Mouse (Mus musculus): ENCODE measurements around the gene Nme7. TPM values are rescaled to one million over a fixed set of nuclear protein-coding genes. Genes with fewer than 3 reads are reported as not detected.
A peak's percentile ranks its signal among the peaks of the same experiment; 100 is the strongest.

The Nme7 gene
- total RNA-seq (2014; fragmentation: Nextera tagmentation) (29.0 and 43.7 TPM in 2 replicates), total RNA-seq (2017) (62.6 and 67.7 TPM in 2 replicates)

DNA sequence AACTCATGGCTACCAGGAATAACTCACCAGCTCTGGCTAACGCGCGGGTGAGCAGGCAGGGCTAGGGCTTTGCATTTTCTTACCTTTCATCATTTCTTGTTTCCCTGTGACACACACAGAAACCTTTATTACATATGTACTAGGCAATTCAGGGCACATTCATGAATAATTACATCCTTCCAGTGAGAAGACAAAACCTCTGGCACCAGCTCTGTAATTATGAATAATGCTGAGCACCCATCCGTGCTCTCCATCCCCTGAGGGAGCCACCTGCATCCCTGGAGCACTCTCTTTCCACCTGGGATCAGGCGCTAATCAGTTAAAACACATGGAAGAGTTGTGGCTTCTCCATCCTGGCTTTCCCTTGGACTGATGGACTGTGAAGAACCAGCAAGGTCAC, at the start of gene Nme7:
Gene Nme7 (plus strand): TSS at position 301 of the 400 bp plus-strand sequence.
- ATAC-seq (replicated peaks; ENCODE audit: low FRiP score, low TSS enrichment, poor library complexity, severe bottlenecking) = no peak

DNA sequence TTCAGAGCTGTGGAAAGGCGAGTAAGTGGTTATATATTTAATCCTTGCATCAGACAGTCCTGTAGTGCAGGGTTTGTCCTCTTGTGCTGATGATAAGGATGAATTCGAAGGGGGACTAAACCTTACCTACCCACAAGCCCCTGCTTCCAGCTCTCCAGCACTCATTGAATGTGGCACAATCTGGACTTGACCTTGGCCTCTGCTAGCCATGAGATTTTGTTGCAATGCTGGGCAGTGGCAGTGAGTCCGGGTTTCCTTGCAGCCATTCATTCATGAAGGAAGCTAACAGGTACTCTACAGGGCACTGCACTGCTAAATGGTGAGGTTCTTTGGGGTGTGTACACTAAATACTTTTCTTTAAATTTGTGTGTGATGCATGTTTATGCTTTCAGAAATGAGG, 49.1 kb upstream of the Nme7 start:
- peak; percentile 16; the same call in 1 of the 2 replicates for ATAC-seq (replicated peaks; ENCODE audit: low FRiP score, low TSS enrichment, poor library complexity, severe bottlenecking)

DNA sequence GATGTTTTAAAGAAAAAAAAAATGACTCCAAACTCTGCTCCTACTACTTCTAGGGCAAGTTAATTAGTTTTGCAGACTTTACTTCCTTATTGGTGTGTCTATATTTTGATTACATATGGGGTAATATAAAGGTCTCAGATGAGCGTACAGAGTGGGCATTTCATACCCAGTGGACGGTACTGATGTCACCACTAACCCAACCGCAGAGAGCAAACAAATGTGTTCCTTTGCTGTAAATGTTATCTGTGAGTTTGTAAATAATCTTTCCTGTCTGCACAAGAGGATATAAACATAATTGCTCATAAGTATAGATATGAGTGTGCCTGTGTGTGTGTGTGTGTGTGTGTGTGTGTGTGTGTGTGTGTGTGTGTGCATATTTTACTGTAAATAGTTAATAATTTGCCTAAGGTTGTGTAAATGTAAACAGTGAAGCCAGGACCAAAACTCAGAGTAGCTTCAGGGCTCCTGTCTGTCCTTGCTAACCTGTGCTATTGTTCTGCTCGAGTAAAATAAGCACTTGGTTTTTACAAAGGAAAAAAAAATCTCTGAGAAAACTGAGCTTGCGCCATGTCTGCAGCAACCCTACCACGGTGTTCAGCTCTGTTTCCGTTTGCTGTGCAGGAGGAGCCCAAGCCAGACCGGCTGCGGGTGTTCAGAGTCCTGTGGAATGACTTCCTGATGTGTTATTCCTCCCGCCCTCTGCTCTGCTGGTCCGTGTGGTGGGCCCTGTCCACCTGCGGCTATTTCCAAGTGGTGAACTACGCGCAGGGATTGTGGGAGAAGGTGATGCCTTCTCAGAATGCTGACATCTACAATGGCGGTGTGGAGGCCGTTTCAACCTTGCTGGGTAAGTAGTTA, 43.5 kb upstream of the Nme7 start:
- no peak for ATAC-seq (replicated peaks; ENCODE audit: low FRiP score, low TSS enrichment, poor library complexity, severe bottlenecking)

DNA sequence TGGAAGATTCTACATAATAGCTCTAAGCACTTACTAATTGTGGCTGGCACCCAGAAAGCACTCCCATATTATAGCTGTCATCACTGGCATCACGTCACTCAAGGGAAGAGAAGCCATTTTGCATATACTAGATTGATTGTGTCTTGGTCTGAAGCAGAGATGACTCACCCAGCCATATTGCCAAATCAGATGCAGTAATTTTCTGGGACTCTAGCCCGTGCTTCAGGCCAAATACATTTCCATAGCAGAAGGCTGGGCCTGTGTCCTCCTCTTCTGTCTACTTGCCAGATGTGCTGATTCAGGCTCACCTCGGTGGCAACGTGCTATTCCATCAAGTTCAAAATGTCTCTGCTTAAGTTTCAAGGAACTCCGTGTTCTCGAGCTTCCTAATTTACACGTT, 42.4 kb upstream of the Nme7 start:
- no peak for ATAC-seq (replicated peaks; ENCODE audit: low FRiP score, low TSS enrichment, poor library complexity, severe bottlenecking)

DNA sequence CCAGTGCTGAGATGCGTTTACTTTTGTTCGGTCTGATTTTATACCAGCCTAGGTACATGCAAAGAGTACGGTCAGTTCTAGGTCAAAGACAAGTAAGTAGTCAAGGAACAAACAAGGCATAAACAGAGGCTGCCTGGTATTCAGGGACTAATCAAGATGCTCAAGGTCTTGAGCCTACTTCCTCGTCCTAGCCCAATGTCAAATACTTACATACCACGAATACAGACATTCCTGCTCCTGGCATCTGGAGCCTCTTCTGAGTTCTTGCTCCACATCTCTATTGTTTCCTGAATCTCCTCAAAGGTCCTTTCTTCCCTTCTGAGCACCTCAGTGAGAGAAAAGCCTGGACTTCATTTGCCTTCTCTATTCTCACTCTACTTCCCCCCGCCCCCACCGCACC, 33.0 kb upstream of the Nme7 start:
- no peak for ATAC-seq (replicated peaks; ENCODE audit: low FRiP score, low TSS enrichment, poor library complexity, severe bottlenecking)

DNA sequence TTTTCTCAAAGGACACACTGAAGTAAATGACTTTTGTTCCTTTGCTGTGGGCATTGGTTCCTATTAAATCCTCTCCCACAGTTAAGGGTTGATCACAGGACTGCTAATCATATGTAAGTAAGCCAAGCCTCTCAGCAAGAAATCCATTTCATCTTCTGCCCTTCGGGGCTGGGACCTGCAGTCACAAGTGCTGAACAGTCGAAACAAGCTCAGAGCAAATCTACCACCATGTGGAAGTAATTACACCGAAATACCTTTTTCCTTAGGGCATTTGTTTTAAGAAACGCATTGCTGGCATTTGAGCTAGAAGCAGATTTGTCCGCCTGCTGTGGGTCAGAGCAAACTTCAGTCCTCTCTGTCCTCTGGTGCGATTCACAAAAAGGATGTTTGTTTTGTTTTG, 30.3 kb upstream of the Nme7 start:
- ATAC-seq (replicated peaks; ENCODE audit: low FRiP score, low TSS enrichment, poor library complexity, severe bottlenecking) = no peak

DNA sequence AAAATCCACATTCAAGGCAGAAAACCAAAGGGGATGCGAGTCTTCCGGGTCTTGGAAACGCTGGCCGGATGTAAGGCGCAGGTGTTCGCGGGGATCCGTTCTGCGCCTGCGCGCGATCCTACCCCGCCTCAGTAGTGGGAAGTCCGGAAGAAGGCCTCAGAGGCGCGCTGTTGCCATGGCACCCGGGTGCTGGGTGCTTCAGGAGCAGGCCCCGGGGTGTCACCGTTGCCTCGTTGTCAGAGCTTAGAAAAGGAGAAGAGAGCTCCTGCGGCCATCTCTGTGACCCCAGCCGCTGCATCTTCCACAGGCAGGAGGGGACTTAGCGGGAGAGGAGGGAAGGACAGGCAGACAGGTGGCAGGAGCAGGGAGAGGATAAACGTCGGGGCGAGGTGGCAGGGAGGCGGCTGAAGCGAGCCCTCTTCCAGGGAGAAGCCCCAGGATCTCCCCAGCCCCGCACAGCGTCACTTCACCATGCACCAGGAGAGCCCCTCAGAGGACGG, 28.4 kb upstream of the Nme7 start, which contains the start of gene Ccdc181:
Gene Ccdc181 (plus strand): TSS at position 131 of the 500 bp plus-strand sequence.
- ATAC-seq (replicated peaks; ENCODE audit: low FRiP score, low TSS enrichment, poor library complexity, severe bottlenecking) = peak; percentile 100

DNA sequence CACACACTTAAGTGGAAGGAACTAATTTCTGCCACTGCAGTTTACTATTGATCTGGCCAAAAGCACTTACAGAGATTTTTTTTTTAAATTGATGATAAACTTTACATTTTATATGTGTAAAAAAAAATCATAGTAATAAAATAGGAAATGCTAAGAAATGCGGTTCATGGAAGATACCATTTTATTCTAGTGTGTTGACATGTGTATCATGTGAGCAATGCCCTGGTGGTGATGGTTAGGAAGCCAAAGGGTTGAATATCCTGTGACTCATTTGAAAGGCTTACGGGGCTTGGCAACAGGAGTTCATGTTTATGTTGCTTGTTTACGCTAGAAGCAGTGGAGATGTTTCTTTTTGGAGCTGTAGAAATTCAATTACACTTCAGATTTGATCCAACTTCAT, 27.4 kb upstream of the Nme7 start:
- no peak for ATAC-seq (replicated peaks; ENCODE audit: low FRiP score, low TSS enrichment, poor library complexity, severe bottlenecking)

DNA sequence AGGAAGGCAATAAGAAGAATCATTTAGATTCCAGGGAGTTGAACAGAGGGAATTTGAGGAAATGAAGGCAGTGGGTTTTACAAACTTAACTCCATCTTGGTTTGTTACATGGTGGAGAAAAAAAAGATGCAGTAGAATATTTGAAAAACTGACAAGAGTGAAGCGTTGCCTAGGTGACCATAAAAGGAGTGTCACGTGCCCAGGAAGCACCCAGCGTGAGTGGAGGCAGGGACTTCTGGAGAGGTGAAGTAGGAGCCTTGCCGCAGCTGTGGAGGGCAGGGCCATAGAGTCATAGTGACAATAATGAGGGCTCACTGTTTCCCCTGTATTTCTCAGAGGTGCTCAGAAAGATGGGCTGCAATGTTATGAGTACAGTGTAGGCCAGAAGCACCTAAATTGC, 24.6 kb upstream of the Nme7 start:
- no peak for ATAC-seq (replicated peaks; ENCODE audit: low FRiP score, low TSS enrichment, poor library complexity, severe bottlenecking)

DNA sequence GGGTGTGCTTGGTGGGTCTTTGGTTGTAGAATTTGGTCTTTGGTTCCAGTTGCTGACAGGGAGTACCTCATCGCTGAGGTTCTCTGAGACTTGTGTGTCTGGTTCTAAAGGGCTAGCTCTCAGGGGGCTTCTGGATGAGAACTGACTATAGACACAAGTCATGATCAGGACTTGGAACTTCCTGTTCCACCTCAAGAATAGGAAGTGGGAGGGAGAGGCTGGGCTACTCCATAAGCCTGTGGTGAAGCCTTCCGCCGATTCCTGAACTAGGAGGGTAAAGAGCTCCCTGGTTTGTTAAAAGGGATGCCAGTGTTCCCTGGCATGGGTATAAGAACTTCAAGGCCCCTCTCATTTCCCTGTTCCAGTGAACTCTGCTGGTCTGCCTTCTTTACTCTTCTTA, 19.9 kb upstream of the Nme7 start:
- ATAC-seq (replicated peaks; ENCODE audit: low FRiP score, low TSS enrichment, poor library complexity, severe bottlenecking) = no peak

DNA sequence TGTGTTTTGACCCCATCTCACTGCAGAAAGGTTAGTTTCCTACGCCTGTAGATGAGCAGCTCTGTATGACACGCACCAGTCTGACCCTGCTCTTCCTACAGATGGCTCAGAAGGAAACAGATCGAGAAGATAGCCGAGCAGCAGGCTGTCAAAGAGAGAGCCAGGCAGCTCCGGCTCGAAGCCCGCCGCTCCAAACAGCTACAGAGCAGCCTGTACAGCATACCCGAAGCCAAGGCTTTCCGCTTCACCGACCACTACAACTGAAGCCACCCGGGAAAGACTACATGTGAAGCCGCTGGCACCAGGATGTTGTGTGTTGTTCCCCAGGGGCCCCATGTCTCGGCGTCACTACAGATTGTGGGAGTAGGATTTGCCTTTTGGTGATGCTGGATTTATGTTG, 16.5 kb upstream of the Nme7 start:
- no peak for ATAC-seq (replicated peaks; ENCODE audit: low FRiP score, low TSS enrichment, poor library complexity, severe bottlenecking)

DNA sequence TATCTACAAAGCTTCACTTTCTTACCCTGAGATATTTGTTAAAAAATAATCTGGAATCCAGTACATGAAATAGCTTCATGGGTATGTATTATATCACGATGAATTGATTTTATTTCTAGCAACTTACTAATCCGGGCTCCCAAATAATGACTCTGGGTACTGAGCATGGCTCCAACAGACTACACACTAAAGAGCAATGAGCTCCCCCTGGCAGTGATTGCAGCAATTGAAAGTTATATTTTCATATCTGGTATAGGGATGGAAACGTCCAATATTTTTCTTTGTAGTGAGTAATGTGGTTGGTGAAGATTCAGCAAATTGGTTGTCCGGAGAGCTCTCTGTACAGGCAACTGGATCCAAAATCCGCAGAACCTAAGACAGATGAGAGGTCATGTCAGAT, 11.9 kb upstream of the Nme7 start:
- no peak for ATAC-seq (replicated peaks; ENCODE audit: low FRiP score, low TSS enrichment, poor library complexity, severe bottlenecking)

DNA sequence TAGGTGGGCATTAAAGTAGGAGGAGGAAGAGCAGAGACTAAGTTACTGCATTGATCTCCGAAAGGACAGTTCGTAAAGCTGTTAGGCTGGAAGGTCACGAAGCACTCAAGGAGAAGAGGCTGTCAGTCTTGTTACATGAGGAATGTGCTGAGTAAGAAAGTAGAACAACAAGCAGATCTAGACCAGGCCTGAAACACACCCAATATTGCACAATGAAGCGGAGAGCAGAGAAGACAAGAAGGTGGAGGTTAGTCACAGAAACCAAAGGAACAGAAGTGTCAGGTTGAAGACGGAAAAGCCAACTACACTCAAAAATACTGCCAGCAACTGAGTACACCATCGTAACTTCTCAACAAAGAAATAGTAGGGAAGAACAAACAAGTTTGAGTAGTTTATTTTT, 9.8 kb upstream of the Nme7 start:
- ATAC-seq (replicated peaks; ENCODE audit: low FRiP score, low TSS enrichment, poor library complexity, severe bottlenecking) = no peak

DNA sequence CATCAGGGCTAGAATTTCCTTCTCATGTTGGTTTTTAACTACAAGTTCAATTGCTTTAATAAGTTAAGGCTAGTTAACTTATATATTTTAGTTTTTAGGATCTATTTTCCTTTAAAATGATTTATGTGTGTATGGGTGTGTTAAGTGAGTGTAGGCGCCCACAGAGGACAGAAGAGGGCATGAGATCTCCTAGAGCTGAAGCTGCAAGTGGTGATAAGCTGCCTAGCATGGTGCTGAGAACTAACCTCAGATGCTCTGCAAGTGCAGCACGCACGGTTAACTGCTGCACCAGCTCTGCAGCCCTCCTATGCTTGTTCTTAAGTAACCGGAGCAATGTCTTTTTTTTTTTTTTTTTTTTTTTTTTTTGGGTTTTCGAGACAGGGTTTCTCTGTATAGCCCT, 7.4 kb upstream of the Nme7 start:
- ATAC-seq (replicated peaks; ENCODE audit: low FRiP score, low TSS enrichment, poor library complexity, severe bottlenecking) = peak; percentile 65; the same call in 1 of the 2 replicates

DNA sequence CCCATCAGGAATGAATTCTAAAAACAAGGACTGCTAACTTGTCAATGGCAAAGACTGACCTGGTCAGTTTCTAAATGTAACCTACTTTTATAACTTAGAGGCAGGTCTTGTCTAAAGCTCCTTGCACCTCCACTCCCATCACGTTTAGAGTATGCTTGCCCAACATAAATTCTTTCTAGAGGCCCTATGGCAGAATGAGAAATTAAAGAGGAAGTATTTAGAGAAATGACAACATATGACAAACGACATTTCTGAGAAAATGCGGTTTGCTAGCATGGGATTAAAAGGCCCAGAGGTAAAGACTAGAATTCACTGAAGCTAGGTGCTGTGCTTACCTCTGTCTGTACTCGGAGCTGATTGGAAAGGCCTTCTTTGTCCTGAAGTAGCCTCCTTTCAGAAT, 2.0 kb upstream of the Nme7 start:
- ATAC-seq (replicated peaks; ENCODE audit: low FRiP score, low TSS enrichment, poor library complexity, severe bottlenecking) = no peak

DNA sequence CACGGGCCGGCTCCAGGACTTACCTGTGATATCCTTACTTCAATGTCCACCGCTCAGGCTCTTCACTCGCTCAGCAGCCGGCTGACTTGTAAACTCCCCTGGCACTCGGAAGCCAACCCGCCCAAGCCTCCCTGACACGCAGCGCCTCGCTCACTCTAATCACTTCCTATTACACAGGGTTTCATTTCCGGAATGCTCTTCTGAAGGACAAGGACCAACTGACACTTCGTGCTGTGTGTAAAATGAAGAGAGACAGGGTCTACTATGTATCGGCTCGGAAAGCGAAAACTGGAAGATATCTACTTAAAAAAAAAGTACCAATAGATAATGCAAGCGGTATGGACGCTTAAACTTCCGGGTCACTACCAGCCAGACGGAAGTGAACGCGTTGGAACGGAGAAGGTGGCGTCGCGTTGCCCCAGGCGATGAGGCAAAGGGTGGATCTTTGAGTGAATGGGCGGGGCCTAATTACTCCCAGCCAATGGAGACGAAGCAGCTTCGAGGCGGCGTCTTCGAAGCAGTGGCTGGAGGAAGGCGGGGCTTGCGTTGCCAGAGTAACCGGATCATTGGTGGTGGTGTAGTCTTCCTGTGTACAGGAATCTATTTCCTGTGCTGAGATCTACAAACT, 3.3 kb downstream of the Nme7 start, which contains the start of gene Blzf1:
Gene Blzf1 (minus strand): TSS at position 366 of the 628 bp plus-strand sequence.
- peak; percentile 98 for ATAC-seq (replicated peaks; ENCODE audit: low FRiP score, low TSS enrichment, poor library complexity, severe bottlenecking)

DNA sequence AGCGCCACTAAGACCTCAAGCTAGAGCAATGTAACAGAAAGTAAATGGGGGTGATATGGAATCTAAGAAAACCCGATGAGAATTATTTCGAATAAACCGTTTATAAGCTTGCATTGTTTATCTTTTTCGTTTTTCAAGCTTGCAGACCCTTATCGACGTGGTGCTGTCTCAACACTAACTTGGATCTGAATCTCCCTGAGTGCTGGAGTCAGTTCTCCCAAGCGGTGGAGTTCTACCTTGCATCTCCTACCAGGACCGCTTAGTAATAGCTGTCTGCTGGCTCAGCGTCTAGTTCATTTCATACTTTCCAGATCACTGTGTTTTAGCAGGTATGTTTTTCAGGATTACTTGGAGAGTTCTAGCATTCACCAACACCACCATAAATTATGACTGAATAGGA, 4.0 kb downstream of the Nme7 start:
- ATAC-seq (replicated peaks; ENCODE audit: low FRiP score, low TSS enrichment, poor library complexity, severe bottlenecking) = peak; percentile 53

DNA sequence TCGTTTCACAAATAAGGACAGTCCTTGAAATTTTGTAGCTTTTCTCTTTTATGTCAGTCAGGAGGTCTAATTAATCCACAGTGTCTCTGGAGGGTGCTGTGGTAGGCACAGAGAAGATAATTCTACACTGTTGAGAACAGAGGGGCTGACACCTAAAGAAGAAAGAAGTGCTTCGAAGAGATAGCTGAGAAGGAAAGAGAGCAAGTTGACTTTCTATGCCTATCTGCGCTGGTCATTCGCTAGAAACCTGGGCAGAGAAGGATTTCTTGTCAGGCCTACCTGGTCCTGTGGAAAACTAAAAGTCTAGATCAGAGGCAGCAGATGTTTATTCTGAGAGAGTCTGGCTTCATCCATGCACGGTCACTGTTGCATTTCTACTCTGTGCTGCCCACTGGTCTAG, 10.2 kb downstream of the Nme7 start:
- ATAC-seq (replicated peaks; ENCODE audit: low FRiP score, low TSS enrichment, poor library complexity, severe bottlenecking) = no peak

DNA sequence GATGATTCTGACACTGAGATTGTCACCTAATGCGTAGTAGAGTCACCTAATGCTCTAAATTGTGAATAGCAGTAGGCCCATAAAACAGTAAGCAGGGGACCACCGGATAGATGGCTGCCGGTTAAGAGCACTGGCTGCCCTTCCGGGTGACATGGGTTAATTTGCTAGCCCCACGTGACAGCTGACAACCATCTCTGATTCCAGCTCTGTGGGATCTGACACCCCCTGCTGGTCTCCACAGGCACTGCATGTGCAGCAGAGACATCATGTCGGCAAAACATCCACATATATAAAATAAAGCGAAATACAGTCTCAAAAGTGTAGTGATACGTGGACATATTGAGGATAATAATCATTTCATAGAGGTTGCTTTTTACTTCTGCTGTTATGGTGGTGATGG, 11.3 kb downstream of the Nme7 start:
- peak; percentile 62 for ATAC-seq (replicated peaks; ENCODE audit: low FRiP score, low TSS enrichment, poor library complexity, severe bottlenecking)

DNA sequence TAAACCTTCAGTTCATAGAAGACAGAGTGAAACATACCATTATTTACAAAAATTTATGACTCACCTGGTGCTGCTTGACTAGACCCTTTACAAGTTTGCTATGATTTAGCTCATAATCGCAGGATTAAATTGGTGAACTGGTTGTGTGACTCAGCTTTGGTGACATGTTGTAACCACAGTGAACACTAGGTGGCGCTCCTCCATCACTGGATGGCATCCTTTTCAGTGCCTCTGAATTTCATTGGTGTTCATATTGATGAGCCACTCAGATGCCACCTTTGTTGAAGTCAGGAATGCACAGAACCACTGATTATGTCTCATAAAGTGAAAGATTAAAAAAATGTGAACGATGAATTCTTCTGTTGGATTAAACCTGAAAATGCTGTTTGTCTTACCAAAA, 12.8 kb downstream of the Nme7 start:
- peak; percentile 70 for ATAC-seq (replicated peaks; ENCODE audit: low FRiP score, low TSS enrichment, poor library complexity, severe bottlenecking)

DNA sequence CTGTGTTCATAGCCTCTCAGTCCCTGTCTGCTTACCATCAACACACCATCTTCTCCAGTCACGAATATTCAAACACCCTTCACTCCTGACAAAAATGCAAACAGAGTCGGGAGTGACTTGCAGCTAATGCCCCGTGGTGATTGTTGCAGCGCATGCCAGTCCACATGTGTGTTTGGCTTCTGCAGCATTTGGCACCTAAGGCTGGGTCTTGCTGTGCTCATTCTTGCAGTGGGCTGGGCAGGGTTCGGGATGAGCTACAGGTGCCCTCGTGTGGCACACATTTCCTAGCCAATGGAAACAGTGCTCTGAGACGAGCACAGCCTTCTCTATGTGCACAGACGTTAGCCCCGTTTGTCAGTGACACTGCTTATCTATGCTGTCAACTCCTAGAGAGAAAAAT, 13.3 kb downstream of the Nme7 start:
- no peak for ATAC-seq (replicated peaks; ENCODE audit: low FRiP score, low TSS enrichment, poor library complexity, severe bottlenecking)
